Mouse (Mus musculus) midbrain, embryonic 15.5 days (tissue): ENCODE measurements around the gene Gm9048. TPM values are rescaled to one million over a fixed set of nuclear protein-coding genes. Genes with fewer than 3 reads are reported as not detected.
"Not testable (repeated sequence)": the region's sequence is repeated elsewhere in the genome, so short reads cannot be mapped to it uniquely, and the experiment has no call there.

Experiments used
- ATAC-seq: fragments of 200-750 bp; cut with Nextera tagmentation; replicated peaks from 2 replicates; pipeline ENCODE4 v1.8.0; 2017; ENCODE audit warnings: moderate TSS enrichment
- H3K27ac ChIP-seq: fragments of 300-500 bp; sonication (generic); 2 replicates; pipeline ENCODE4 v1.5.1; 2015; ENCODE audit warnings: mild to moderate bottlenecking, inconsistent platforms
- H3K27me3 ChIP-seq: fragments of 300-500 bp; sonication (generic); replicated peaks from 2 replicates; pipeline ENCODE4 v1.6.1; 2015; ENCODE audit warnings: inconsistent platforms
- H3K36me3 ChIP-seq: fragments of 300-500 bp; sonication (generic); replicated peaks from 2 replicates; pipeline ENCODE4 v1.6.1; 2015; ENCODE audit warnings: inconsistent platforms
- H3K4me1 ChIP-seq: fragments of 300-500 bp; sonication (generic); 2 replicates; pipeline ENCODE4 v1.6.1; 2015; ENCODE audit warnings: inconsistent platforms
- H3K4me2 ChIP-seq: fragments of 300-500 bp; sonication (generic); 2 replicates; pipeline ENCODE4 v1.6.1; 2015; ENCODE audit warnings: inconsistent platforms, mild to moderate bottlenecking, moderate library complexity
- H3K4me3 ChIP-seq: fragments of 300-500 bp; sonication (generic); 2 replicates; pipeline ENCODE4 v1.5.1; 2015; ENCODE audit warnings: mild to moderate bottlenecking, inconsistent platforms
- H3K9ac ChIP-seq: fragments of 300-500 bp; sonication (generic); 2 replicates; pipeline ENCODE4 v1.6.1; 2015; ENCODE audit warnings: mild to moderate bottlenecking, inconsistent platforms
- H3K9me3 ChIP-seq: fragments of 300-500 bp; sonication (generic); 2 replicates; pipeline ENCODE4 v1.6.1; 2016; ENCODE audit warnings: inconsistent platforms
- WGBS: fragments of 180-500 bp; shearing (Covaris S2); methylation state at CpG from one replicate; pipeline ENCODE4 v1.1.7; 2015; ENCODE audit warnings: mixed read lengths; 5-methylcytosine and 5-hydroxymethylcytosine counted together
- polyA plus RNA-seq: library from polyadenylated mRNA; unstranded; fragments of >200 nt; fragmentation: Nextera tagmentation; extraction: Ambion mirVana; gene quantifications from 2 replicates; pipeline ENCODE4 v1.2.1, GENCODE M21; 2015

The Gm9048 gene
- 0.08 TPM in 1 of 2 replicates, not detected in the other for polyA plus RNA-seq

- not testable (repeated sequence) for H3K4me2 ChIP-seq, ATAC-seq, H3K4me1 ChIP-seq, H3K36me3 ChIP-seq, H3K9ac ChIP-seq, H3K9me3 ChIP-seq, H3K27me3 ChIP-seq, H3K27ac ChIP-seq, H3K4me3 ChIP-seq
- 100% methylated on average over 1 of the region's 14 CpGs for WGBS
These were observed at the start of gene Gm9048 for GRCm38 (mm10) chr10:118348579-118348978. Gene Gm9048, minus strand, starts transcription at chr10:118348679.

DNA sequence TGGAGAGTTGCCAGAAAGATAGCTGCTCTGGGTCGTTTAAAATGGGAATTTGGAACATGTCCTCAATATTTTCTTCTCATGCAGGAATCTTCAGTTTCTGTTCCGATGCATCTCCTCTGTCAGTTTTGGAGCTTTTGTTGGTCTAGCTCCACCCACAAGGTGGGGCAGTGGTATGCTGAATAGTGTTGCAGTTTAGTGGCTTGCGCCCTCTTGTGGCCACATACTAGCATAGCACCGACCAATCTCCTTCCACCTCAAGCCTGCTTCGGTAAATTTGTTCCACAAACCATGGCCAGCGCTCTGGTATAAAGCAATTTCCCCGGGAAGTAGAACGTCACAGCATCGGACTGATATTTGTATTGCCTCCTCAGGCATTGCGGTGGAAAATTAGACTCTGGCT lies 22.0 kb upstream of the Gm9048 start:
- peak; percentile 94 for ATAC-seq
- no peak overlapping the region for H3K27ac ChIP-seq
- H3K4me3 ChIP-seq, result peak overlapping the region; percentile 16; the same call in 1 of the 2 replicates
- H3K9me3 ChIP-seq, result no peaks in the 10 kb centered on the region
- 5% methylated on average over 10 of the region's 10 CpGs for WGBS
- H3K27me3 ChIP-seq, result no peaks in the 10 kb centered on the region
- no peaks in the 10 kb centered on the region for H3K36me3 ChIP-seq
- peak overlapping the region; percentile 49 for H3K4me2 ChIP-seq
- no peaks in the 10 kb centered on the region for H3K4me1 ChIP-seq
- H3K9ac ChIP-seq, result no peak overlapping the region

DNA sequence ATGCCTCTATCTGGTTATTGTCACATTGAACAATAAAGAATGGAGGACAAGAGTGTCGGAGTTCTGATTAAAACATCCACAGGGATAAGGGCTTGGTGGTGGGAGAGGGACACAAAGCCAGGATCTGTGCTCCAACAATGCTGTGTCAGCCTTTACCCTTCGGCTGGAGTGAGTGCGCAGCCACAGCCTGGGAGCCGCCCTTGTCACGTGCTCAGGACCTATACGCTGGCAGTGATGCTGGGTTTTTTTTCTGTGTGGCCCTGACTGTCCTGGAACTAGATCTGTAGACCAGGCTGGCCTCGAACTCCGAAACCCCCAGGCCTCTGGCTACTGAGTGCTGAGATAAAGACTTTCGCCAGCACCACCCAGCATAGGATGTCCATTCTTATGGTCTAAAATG lies 21.0 kb upstream of the Gm9048 start:
- Histone ChIP-seq H3K27me3 (no peaks in the 10 kb centered on the region), H3K36me3 (no peaks in the 10 kb centered on the region), H3K27ac (no peak overlapping the region), H3K4me3 (no peak overlapping the region), H3K9me3 (no peaks in the 10 kb centered on the region), H3K4me1 (no peaks in the 10 kb centered on the region), H3K4me2 (no peak overlapping the region), H3K9ac (no peak overlapping the region)
- WGBS, result 85% methylated on average over 9 of the region's 9 CpGs
- 0 out of 2 replicates have a peak, but pooled peaks have one; percentile 30 for ATAC-seq

GRCm38 (mm10) chr10:118354005-118354404 lies 5.5 kb upstream of the Gm9048 start, which contains the start of gene Gm9049:
Gene Gm9049, minus strand, starts transcription at chr10:118354105.
- no CpG with 5 or more reads among the region's 11 CpGs for WGBS
- H3K9ac ChIP-seq, H3K27ac ChIP-seq, H3K4me2 ChIP-seq, H3K4me1 ChIP-seq, H3K9me3 ChIP-seq, H3K36me3 ChIP-seq, H3K27me3 ChIP-seq, H3K4me3 ChIP-seq, ATAC-seq: not testable (repeated sequence)

GRCm38 (mm10) chr10:118343155-118343554 lies 5.3 kb downstream of the Gm9048 start, which contains the start of gene Gm9046:
Gene Gm9046, minus strand, starts transcription at chr10:118343255.
- H3K4me2 ChIP-seq, H3K9me3 ChIP-seq, H3K9ac ChIP-seq, H3K4me1 ChIP-seq, H3K36me3 ChIP-seq, H3K27ac ChIP-seq, H3K27me3 ChIP-seq, ATAC-seq, H3K4me3 ChIP-seq: not testable (repeated sequence)
- WGBS, result no CpG with 5 or more reads among the region's 14 CpGs

- not testable (repeated sequence) for H3K9ac ChIP-seq, H3K9me3 ChIP-seq, H3K4me2 ChIP-seq, H3K27ac ChIP-seq, H3K4me3 ChIP-seq, H3K27me3 ChIP-seq, ATAC-seq, H3K36me3 ChIP-seq, H3K4me1 ChIP-seq
- WGBS, result no CpG with 5 or more reads among the region's 14 CpGs
These were observed 10.7 kb downstream of the Gm9048 start, which contains the start of gene Gm9045 for GRCm38 (mm10) chr10:118337731-118338130. Gene Gm9045, minus strand, starts transcription at chr10:118337831.

DNA sequence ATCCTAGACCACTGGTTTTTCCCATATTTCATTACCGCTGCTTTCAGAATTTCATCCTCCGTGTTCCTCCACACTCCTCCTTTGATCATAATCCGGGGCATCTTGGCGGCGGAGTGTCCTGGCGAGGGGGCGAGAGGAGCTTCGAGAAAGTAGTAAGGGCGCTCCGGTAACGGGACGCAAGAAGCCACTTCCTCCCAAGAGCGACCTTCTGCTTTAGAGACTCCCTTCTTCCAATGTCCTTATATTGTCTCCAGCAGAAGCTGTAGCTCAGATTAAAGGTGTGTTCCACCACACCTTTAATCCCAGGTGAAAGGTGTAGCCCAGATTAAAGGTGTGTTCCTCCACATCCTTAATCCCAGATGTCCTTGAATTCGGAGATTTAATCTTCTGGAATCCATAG lies 16.2 kb downstream of the Gm9048 start, which contains the start of gene Gm9044:
Gene Gm9044 (minus strand): TSS at position 101 of the 400 bp plus-strand sequence.
- not testable (repeated sequence) for H3K9me3 ChIP-seq, H3K4me2 ChIP-seq, H3K4me3 ChIP-seq, H3K9ac ChIP-seq, ATAC-seq, H3K27me3 ChIP-seq, H3K4me1 ChIP-seq, H3K27ac ChIP-seq, H3K36me3 ChIP-seq
- WGBS, result no CpG with 5 or more reads among the region's 14 CpGs

DNA sequence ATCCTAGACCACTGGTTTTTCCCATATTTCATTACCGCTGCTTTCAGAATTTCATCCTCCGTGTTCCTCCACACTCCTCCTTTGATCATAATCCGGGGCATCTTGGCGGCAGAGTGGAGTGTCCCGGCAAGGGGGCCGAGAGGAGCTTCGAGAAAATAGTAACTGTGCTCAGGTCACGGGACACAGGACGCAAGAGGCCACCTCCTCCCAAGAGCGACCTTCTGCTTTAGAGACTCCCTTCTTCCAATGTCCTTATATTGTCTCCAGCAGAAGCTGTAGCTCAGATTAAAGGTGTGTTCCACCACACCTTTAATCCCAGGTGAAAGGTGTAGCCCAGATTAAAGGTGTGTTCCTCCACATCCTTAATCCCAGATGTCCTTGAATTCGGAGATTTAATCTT lies 21.6 kb downstream of the Gm9048 start, which contains the start of gene Gm9040:
Gene Gm9040 (minus strand): TSS at position 101 of the 400 bp plus-strand sequence.
- H3K9me3 ChIP-seq, H3K4me2 ChIP-seq, H3K36me3 ChIP-seq, ATAC-seq, H3K4me3 ChIP-seq, H3K4me1 ChIP-seq, H3K27ac ChIP-seq, H3K27me3 ChIP-seq, H3K9ac ChIP-seq: not testable (repeated sequence)
- no CpG with 5 or more reads among the region's 11 CpGs for WGBS

DNA sequence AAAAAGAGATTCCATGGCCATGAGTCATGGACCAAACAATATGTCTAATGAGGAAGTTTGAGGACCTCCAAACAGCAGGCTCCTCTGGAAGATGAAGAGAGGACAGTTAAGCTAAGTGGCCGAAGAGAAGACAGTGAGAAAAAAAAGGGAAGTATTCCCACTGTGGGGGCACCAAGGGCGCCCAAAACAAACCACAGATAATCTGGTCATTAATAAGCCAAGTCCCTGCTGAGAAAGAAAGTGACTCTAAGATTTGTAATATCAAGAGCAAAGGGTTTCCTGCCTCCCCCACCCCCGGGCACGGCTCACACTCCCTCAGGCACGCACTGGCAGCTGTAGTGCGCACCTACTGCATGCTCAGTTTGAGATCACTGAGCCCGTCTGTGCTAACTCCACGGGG lies 29.5 kb downstream of the Gm9048 start:
- no peaks in the 10 kb centered on the region for H3K4me1 ChIP-seq
- H3K4me2 ChIP-seq, result no peak overlapping the region
- H3K4me3 ChIP-seq, result no peak overlapping the region
- WGBS, result 85% methylated on average over 8 of the region's 8 CpGs
- H3K9ac ChIP-seq, result no peak overlapping the region
- no peak for ATAC-seq
- H3K36me3 ChIP-seq, result no peaks in the 10 kb centered on the region
- no peak overlapping the region for H3K27ac ChIP-seq
- H3K9me3 ChIP-seq, result no peaks in the 10 kb centered on the region
- H3K27me3 ChIP-seq, result no peaks in the 10 kb centered on the region

DNA sequence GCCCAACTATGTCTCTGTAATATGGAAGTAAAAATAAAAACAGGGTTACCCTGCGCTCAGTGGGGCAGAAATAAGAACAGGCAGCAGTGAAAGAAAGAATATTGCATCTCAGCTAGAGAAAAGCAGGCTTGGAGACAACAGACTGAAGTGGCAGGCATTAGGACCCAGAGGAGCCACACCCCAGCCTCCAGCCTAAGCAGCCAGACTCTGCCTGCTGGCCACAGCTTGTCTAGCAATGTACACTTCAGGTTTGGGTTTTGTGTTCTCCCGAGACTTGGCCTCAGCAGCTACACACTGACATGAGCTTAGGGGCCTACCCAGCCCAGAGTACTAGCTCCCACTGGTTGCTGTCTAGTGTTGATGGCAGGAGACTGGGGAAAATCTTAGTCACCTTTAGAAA lies 46.3 kb downstream of the Gm9048 start:
- H3K27me3 ChIP-seq, H3K36me3 ChIP-seq, H3K4me2 ChIP-seq, H3K4me3 ChIP-seq, ATAC-seq, H3K4me1 ChIP-seq, H3K27ac ChIP-seq, H3K9ac ChIP-seq, H3K9me3 ChIP-seq: not testable (repeated sequence)
- WGBS, result 39% methylated on average over 2 of the region's 2 CpGs

Other genes with a start within 250 kb of the Gm9048 start
- gene Mdm1, start 206.9 kb downstream of the Gm9048 start, polyA plus RNA-seq, result 29.8 and 32.0 TPM in 2 replicates
- gene Il22, start 143.7 kb downstream of the Gm9048 start, polyA plus RNA-seq, result 0.25 TPM in 1 of 2 replicates, not detected in the other
- gene Gm32717, start 107.9 kb downstream of the Gm9048 start, polyA plus RNA-seq, result 0.14 and 0.21 TPM in 2 replicates
- 0.14 and 0.21 TPM in 2 replicates for gene Gm32802, start 90.0 kb downstream of the Gm9048 start, polyA plus RNA-seq
- 0.52 TPM in 1 of 2 replicates, not detected in the other for gene Iltifb, start 53.6 kb downstream of the Gm9048 start, polyA plus RNA-seq
- not detected in 2 replicates for gene Gm9040, start 21.7 kb downstream of the Gm9048 start, polyA plus RNA-seq
- not detected in 2 replicates for gene Gm9044, start 16.3 kb downstream of the Gm9048 start, polyA plus RNA-seq
- gene Gm9045, start 10.8 kb downstream of the Gm9048 start, polyA plus RNA-seq, result not detected in 2 replicates
- gene Gm9046, start 5.4 kb downstream of the Gm9048 start, polyA plus RNA-seq, result not detected in 2 replicates
- not detected in 2 replicates for gene Gm9049, start 5.4 kb upstream of the Gm9048 start, polyA plus RNA-seq
- not detected in 2 replicates for gene Ifng, start 92.4 kb upstream of the Gm9048 start, polyA plus RNA-seq